Mouse (Mus musculus) gastrocnemius, adult 2 months (tissue): ENCODE data around the gene Hoxa5. TPM values are rescaled to one million over a fixed set of nuclear protein-coding genes. Genes with fewer than 3 reads are reported as not detected.

Experiments used
- DNase-seq: peaks from one replicate; pipeline ENCODE4 v3.0.0; 2022
- H3K27ac ChIP-seq: fragments of 200-600 bp; 2 replicates; pipeline ENCODE4 v1.8.1; 2022; ENCODE audit warnings: mild to moderate bottlenecking
- H3K4me3 ChIP-seq: fragments of 200-600 bp; 2 replicates; pipeline ENCODE4 v1.8.1; 2022; ENCODE audit warnings: mild to moderate bottlenecking, moderate library complexity
- CTCF ChIP-seq: fragments of 200-600 bp; IDR thresholded peaks from 2 replicates; pipeline ENCODE4 v1.8.1; 2022; ENCODE audit warnings: antibody characterized with exemption, mild to moderate bottlenecking, moderate library complexity
- intact Hi-C: fragments of 180-260 bp; cut with DNase I; formaldehyde crosslinking; loops from one replicate; pipeline ENCODE4 v1.15.1; 2025
- total RNA-seq, 2 experiments: library from RNA; stranded (reverse); gene quantifications; 2 replicates each; pipeline ENCODE4 v1.2.3; 2021

Gene Hoxa5
- total RNA-seq, 2 experiments from 2014 or later: 2.2 to 2.9 TPM

- DNase-seq: no peak
- Histone ChIP-seq H3K4me3 (no peak overlapping the region), H3K27ac (no peak overlapping the region)
- intact Hi-C loops: loop anchor here (5.0 kb wide), 3 partner anchors 32 to 182 kb away; partner anchors contain the start of genes Hoxa2 and Skap2
- TF ChIP-seq CTCF: no peak
Observed at GRCm38 (mm10) chr6:52194690-52195089, 9.7 kb downstream of the Hoxa5 start.

DNA sequence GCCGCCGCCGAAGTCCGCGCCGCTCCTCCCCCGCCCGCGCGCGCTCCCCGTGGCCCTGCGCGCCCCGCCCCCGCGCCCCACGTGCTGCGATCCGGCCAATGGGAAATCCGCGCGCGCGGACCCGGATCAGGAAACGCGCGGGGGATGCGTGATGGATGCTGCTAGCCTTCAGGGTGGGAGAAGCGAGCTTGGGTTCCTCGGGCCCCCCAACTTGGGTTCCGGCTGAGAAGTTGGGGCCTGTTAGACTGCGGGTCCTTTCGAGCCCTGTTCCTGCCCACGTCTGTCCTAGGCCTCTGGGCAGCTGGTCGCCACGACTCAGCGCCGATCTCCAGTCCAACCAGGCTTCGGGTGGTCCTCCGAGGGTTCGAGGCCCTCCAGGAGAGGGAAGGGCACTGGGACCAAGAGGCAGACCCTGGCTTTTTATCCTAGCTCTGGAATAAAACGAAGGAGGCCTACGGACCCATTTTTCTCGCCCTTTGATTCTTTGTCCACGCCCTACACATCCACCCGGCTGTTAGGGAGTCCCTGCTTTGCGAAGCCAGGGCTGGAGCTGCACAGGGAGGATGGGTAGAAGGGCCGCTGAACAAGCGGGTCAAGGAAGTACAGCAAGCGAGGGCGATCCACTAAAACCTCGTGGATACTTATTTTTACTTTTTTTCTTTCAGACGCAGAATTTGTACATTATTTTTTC lies 12.4 kb downstream of the Hoxa5 start:
- Histone ChIP-seq H3K4me3 (peak overlapping the region; percentile 86), H3K27ac (peak overlapping the region; percentile 85)
- DNase-seq: peak; percentile 94
- no peak for TF ChIP-seq CTCF
- intact Hi-C loops: loop anchor here (5.0 kb wide), 2 partner anchors 130 to 180 kb away; partner anchors contain the start of gene Skap2

DNA sequence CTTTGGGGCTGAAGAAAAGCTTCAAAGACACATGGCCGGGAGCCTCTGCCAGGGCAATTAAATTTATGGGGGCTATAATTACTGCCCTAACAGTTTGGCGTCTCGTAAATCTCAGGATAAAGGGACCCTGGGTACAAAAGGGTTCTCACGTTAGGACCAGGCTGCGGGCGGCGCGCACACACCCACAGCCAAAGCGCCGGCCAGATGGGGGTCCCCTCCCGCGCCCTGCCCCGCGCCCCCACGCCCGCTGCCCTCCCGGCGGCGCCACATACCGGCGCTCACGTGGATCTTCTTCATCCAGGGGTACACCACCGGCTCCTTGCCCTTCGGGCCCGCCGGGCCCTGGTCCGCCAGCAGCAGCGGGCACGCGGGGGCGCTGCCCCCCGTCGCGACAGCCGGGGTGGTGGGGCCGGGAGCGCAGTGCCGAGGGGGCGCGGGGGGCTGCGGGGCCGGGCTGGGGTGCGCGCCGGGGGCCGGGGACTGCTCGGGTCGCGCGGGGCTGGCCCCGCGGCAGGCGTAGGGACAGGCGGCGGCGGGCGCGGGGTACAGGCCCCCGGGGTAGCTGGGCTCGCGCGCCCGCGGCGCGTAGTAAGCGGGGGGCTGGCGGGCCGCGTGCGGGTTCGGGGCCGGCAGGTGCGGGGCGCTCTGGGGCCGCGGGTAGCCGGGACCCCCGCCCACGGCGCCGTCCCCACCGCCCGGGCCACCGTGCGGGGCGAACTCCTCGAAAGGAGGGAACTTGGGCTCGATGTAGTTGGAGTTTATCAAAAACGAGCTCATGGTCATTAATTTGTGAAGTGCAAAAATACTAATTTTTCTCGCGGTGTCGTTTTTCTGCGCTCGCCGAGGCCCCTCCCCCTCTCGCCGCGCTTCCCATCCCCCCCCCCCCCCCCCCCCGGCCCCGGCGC lies 13.2 kb downstream of the Hoxa5 start, which contains the start of gene Hoxa4:
Hoxa4 (minus strand) TSS at position 848 of the 905 bp plus-strand sequence.
- H3K27ac ChIP-seq: peak within 1 kb of the TSS; percentile 88
- peak within 1 kb of the TSS; percentile 86 for H3K4me3 ChIP-seq
- intact Hi-C loops: loop anchor here (5.0 kb wide), 2 partner anchors 129 to 179 kb away; partner anchors contain the start of gene Skap2
- no peak for DNase-seq
- no peak; the same call in 1 of the 2 replicates for TF ChIP-seq CTCF

DNA sequence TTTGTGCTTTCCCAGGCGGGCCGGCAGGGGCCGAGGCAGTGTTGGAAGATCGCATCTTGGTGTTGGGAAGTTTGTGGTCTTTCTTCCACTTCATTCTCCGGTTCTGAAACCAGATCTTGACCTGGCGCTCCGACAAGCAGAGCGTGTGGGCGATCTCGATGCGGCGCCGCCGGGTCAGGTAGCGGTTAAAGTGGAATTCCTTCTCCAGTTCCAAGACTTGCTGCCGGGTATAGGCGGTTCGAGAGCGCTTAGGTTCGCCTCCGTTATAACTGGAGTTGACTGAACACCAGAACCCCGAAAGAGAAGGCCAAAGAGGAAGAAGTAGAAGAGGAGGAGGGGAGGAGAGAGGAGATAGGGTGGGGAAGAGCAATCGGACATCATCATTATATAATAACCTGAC lies 14.0 kb downstream of the Hoxa5 start:
- intact Hi-C loops: loop anchor here (5.0 kb wide), 2 partner anchors 128 to 178 kb away; partner anchors contain the start of gene Skap2

DNA sequence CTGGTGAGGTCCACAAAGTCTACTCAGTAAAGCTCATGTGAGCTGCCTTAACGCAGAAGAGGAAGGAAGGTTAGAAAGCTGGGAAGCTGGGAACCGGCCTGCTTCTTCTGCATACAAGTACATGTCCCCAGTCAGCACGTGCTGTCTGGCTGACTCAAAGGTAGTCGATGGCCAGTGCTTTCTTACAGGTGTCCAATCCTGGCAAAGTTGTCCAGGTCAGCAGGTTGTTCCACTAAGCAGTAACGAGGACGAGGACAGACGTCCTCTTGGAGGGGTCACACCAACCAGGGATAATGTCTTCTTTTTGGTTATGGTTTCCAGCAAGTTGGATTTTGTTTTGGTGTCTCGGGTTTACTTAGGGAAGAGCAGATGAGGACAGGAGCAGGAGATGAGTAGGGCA lies 14.5 kb downstream of the Hoxa5 start:
- TF ChIP-seq CTCF: no peak
- H3K4me3 ChIP-seq: no peak overlapping the region; the same call in 1 of the 2 replicates
- intact Hi-C loops: loop anchor here (5.0 kb wide), 2 partner anchors 128 to 178 kb away; partner anchors contain the start of gene Skap2
- H3K27ac ChIP-seq: peak overlapping the region; percentile 88
- no peak for DNase-seq

More for the DNA sequence above, 14.0 kb downstream of the Hoxa5 start:
- H3K27ac ChIP-seq: peak overlapping the region; percentile 88
- DNase-seq: no peak
- TF ChIP-seq CTCF: no peak
- H3K4me3 ChIP-seq: peak overlapping the region; percentile 86

- DNase-seq: peak; percentile 66
- Histone ChIP-seq H3K4me3 (peak overlapping the region; percentile 1; the same call in 1 of the 2 replicates), H3K27ac (peak overlapping the region; percentile 88)
- no peak for TF ChIP-seq CTCF
- intact Hi-C loops: no loop called here
Observed at GRCm38 (mm10) chr6:52189172-52189591, 15.2 kb downstream of the Hoxa5 start.

- Histone ChIP-seq H3K4me3 (no peak overlapping the region), H3K27ac (no peak overlapping the region)
- TF ChIP-seq CTCF: no peak
- no peak for DNase-seq
- intact Hi-C loops: no loop called here
Observed at GRCm38 (mm10) chr6:52186500-52186899, 17.9 kb downstream of the Hoxa5 start.

DNA sequence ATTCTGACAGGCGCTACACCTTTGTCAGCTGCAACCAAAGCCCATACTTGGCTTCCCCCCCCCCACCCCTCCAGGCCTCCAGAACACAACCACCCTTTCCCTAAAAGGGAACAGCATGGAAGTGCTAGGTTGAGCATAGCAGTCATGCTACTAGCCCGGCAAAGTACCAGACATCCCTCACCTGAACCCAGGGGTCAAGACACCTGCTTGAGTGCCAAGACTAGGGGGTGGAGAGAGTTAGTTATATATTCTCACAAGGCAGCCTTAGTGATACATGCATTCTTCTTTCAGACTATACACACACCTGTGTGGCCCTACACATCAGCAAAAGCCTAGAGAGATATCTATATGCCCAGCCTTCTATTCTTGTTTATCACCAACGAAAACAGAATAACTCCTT lies 18.6 kb downstream of the Hoxa5 start:
- no peak for TF ChIP-seq CTCF
- no peak overlapping the region for H3K4me3 ChIP-seq
- intact Hi-C loops: no loop called here
- DNase-seq: no peak
- H3K27ac ChIP-seq: no peak overlapping the region

DNA sequence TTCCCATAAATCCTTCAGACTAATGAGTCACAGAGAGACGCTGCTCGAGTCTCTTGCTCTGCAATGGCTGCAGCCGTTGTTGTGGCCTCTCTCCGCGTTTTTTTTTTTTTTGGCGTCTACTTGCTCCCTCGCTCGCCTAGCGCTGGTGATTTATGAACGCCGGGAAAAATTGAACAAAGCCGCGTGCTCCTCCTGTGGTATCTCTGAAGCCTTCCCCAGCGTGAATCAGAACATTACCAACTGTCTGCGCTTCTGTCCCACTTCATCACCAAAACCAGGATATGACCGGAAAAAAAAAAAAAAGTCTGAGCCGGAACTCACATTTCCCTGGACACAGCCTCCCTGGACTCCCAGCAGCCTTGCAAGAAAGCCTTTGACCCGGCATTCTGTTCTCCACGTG lies 19.2 kb downstream of the Hoxa5 start:
- Histone ChIP-seq H3K4me3 (peak overlapping the region; percentile 46), H3K27ac (no peak overlapping the region)
- no peak for TF ChIP-seq CTCF
- DNase-seq: no peak
- intact Hi-C loops: no loop called here

DNA sequence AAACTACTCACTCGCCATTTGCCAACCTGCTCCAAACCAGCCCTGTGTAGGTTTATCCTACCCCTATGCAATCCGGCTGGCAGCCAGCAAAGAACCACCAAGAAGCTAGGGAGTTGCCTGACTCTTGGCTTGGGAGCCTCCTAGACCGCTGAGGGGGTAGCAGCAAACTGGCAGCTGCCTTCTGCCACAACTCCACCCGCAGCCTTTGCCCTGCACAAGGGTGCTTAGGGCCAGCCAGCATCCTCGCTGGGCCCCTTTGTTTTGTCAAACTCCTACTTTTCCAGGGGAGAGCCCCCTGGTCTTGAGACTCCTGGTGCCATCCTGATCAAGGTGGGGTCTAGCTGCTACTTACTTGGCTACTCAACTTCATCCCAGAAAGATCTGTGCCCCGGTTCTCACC lies 19.7 kb downstream of the Hoxa5 start:
- DNase-seq: no peak
- Histone ChIP-seq H3K27ac (no peak overlapping the region), H3K4me3 (no peak overlapping the region)
- TF ChIP-seq CTCF: no peak
- intact Hi-C loops: no loop called here

DNA sequence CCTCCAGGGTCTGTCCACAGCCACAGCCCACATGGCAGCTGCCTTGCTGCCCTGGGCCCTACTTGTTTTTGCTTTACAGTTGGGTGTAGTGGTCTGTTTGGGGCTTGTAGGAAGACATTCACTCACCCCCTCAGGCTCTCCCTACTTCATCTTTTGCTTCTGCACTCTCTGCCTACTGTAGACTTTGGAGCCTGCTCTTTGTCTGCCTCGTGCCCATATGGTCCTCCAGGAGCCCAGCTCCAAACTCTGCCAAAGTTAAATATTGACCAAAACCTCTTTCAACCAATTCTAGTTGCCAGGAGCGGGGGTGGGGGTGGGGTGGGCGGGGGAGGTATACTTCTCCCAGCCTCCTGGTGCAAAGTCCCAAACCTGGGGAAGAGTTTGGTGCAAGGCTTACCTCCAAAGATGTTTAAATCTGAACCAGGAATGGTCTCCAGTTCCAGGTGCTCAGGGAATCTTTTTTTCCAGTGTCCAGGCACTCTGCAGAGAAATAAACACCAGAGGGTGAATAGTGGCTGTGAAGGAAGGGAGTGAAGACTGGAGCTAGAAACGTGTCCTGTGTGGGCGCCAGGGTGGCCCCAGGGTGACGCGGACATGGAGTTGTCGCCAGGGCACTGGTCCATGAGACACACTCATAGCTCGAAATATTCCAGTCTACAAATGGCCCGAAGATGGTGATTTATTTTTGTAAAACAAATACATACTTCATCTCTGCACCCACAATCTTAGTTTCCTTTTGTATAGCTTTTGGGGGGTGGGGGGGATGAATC lies 20.9 kb downstream of the Hoxa5 start:
- intact Hi-C loops: no loop called here
- Histone ChIP-seq H3K4me3 (no peak overlapping the region), H3K27ac (no peak overlapping the region)
- no peak for TF ChIP-seq CTCF
- DNase-seq: no peak

DNA sequence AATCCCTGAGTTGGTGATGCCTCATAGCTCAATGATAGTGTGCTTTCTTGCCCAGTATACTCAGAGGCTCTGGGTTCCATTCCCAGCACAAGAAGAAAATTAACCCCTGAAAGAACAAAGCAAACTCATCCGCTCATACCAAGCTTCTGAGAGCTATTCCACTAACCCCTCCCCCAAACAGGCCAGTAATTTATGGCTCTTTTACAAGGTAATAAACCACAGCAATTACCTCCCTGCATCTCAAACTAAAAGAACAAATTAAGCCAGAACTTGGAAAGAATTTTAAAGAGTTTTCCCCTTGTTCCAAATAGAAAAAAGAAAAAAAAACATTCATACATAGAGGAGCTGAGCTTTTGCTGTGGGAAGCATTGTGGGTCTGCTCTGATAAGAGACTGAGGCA lies 21.6 kb downstream of the Hoxa5 start:
- intact Hi-C loops: no loop called here
- no peak for TF ChIP-seq CTCF
- DNase-seq: no peak
- H3K27ac ChIP-seq: no peak overlapping the region
- H3K4me3 ChIP-seq: no peak overlapping the region
